Mouse (Mus musculus): Measurements from ENCODE around the gene Ireb2.
A peak's percentile ranks its signal among the peaks of the same experiment; 100 is the strongest.
"Not testable (repeated sequence)": the region's sequence is repeated elsewhere in the genome, so short reads cannot be mapped to it uniquely, and the experiment has no call there.

The Ireb2 gene

GRCm38 (mm10) chr9:54897097-54897496 lies 33.5 kb downstream of the Ireb2 start:
- no peak for DNase-seq (ENCODE audit: extremely low spot score, low spot score)

- DNase-seq (ENCODE audit: extremely low spot score, low spot score), result no peak
Measured at GRCm38 (mm10) chr9:54909446-54909845, 45.9 kb downstream of the Ireb2 start.

GRCm38 (mm10) chr9:54915576-54915975 lies 52.0 kb downstream of the Ireb2 start:
- DNase-seq (ENCODE audit: extremely low spot score, low spot score), result no peak

- DNase-seq (ENCODE audit: extremely low spot score, low spot score), result no peak
Measured at GRCm38 (mm10) chr9:54916401-54916800, 52.8 kb downstream of the Ireb2 start.

- peak; percentile 82 for DNase-seq (ENCODE audit: extremely low spot score, low spot score)
Measured at GRCm38 (mm10) chr9:54917010-54917677, 53.6 kb downstream of the Ireb2 start, which contains the start of gene Hykk. TSS of gene Hykk (plus strand) at chr9:54917283.

GRCm38 (mm10) chr9:54918191-54918590 lies 54.6 kb downstream of the Ireb2 start:
- no peak for DNase-seq (ENCODE audit: extremely low spot score, low spot score)

GRCm38 (mm10) chr9:54918781-54919180 lies 55.2 kb downstream of the Ireb2 start:
- no peak for DNase-seq (ENCODE audit: extremely low spot score, low spot score)

GRCm38 (mm10) chr9:54919946-54920345 lies 56.4 kb downstream of the Ireb2 start:
- no peak for DNase-seq (ENCODE audit: extremely low spot score, low spot score)

GRCm38 (mm10) chr9:54930741-54931140 lies 67.2 kb downstream of the Ireb2 start:
- DNase-seq (ENCODE audit: extremely low spot score, low spot score), result no peak

- DNase-seq (ENCODE audit: extremely low spot score, low spot score), result no peak
Measured at GRCm38 (mm10) chr9:54931765-54932164, 68.2 kb downstream of the Ireb2 start.

GRCm38 (mm10) chr9:54932379-54932778 lies 68.8 kb downstream of the Ireb2 start:
- DNase-seq (ENCODE audit: extremely low spot score, low spot score), result no peak

GRCm38 (mm10) chr9:54942071-54942470 lies 78.5 kb downstream of the Ireb2 start:
- no peak for DNase-seq (ENCODE audit: extremely low spot score, low spot score)

GRCm38 (mm10) chr9:54944467-54944866 lies 80.9 kb downstream of the Ireb2 start:
- no peak for DNase-seq (ENCODE audit: extremely low spot score, low spot score)

- DNase-seq (ENCODE audit: extremely low spot score, low spot score), result no peak
Measured at GRCm38 (mm10) chr9:54946256-54946655, 82.7 kb downstream of the Ireb2 start.

- no peak for DNase-seq (ENCODE audit: extremely low spot score, low spot score)
Measured at GRCm38 (mm10) chr9:54949465-54949864, 85.9 kb downstream of the Ireb2 start.

- DNase-seq (ENCODE audit: extremely low spot score, low spot score), result not testable (repeated sequence)
Measured at GRCm38 (mm10) chr9:54950162-54950561, 86.6 kb downstream of the Ireb2 start.

GRCm38 (mm10) chr9:54950575-54951321 lies 87.2 kb downstream of the Ireb2 start, which contains the start of the genes Psma4 and AY074887:
TSS of gene Psma4 (plus strand) at chr9:54950790.
TSS of gene AY074887 (minus strand) at chr9:54950998.
- DNase-seq (ENCODE audit: extremely low spot score, low spot score), result peak; percentile 98

GRCm38 (mm10) chr9:54961059-54961458 lies 97.5 kb downstream of the Ireb2 start:
- DNase-seq (ENCODE audit: extremely low spot score, low spot score), result no peak

Measured in neural tube, embryonic 10.5 days (tissue).